22 mouse cellular contexts compared by ENCODE assay signal in genomic region chr7:140835758-140836087, GRCm38 (mm10). TPM values are rescaled to one million over a fixed set of nuclear protein-coding genes. Genes with fewer than 3 reads are reported as not detected.
DNase-seq lines count a peak whose midpoint lies in the region; ATAC-seq and TF ChIP-seq lines count a peak whose summit lies in the region.
"Had no signal": no experiment of that assay in that cellular context is flagged by ENCODE, and none has a peak within 500 bp of the region (broad histone marks: within the 10 kb centered on the region; RNA-seq: fewer than 3 reads in every experiment).

No protein-coding gene starts in this region.

- H3K4me3 ChIP-seq in left cerebral cortex, adult 2 months = no peak overlapping the region
- peak overlapping the region; percentile 77 for H3K4me3 ChIP-seq in E14TG2a.4 (replicated peaks; ENCODE audit: low read length)
- H3K4me3 ChIP-seq in ES-E14 (ENCODE audit: insufficient read depth in 1 of 2, low read depth in 1 of 2, low read length in 2 of 2, poor library complexity in 1 of 2, severe bottlenecking in 1 of 2) = peak overlapping the region; percentile 58 to 72
- H3K4me3 ChIP-seq in liver, embryonic 15.5 days (replicated peaks) = peak overlapping the region; percentile 24
- H3K4me3 ChIP-seq: heart, embryonic 12.5 days; midbrain, embryonic 15.5 days; neural tube, embryonic 12.5 days had no signal

- intact Hi-C loops in left cerebral cortex, adult 2 months (cut with DNase I) = no loop called here
- intact Hi-C loops in left cerebral cortex, postnatal 25 days (cut with DNase I) = no loop called here

- in situ Hi-C loops in ES-E14 (cut with MboI; ENCODE audit: low sequenced_read_pairs in 2 of 2, unreplicated experiment in 2 of 2) = loop anchor here in 1 of 2 experiments (25.0 kb wide), 1 partner anchor 227 kb away; the partner anchor contains the start of gene B4galnt4

- peaks cover 3% of the 10 kb centered on the region; the same call in 1 of the 2 replicates for H3K27me3 ChIP-seq in E14TG2a.4 (ENCODE audit: insufficient read depth, low read length)
- peaks cover 28% of the 10 kb centered on the region; the same call in 1 of the 2 replicates for H3K27me3 ChIP-seq in liver, embryonic 15.5 days
- H3K27me3 ChIP-seq: neural tube, embryonic 12.5 days had no signal

- H3K27ac ChIP-seq in left cerebral cortex, adult 2 months = peak overlapping the region; percentile 77
- no peak overlapping the region for H3K27ac ChIP-seq in ES-E14 (ENCODE audit: insufficient read depth, low read depth, low read length, poor library complexity, severe bottlenecking)
- no peak overlapping the region; the same call in 1 of the 2 replicates for H3K27ac ChIP-seq in liver, embryonic 15.5 days (replicated peaks)
- H3K27ac ChIP-seq: midbrain, embryonic 15.5 days; neural tube, embryonic 12.5 days had no signal

- H3K9me3 ChIP-seq in E14TG2a.4 (ENCODE audit: low read length) (no peaks in the 10 kb centered on the region), ES-E14 (ENCODE audit: control insufficient read depth, insufficient read depth, low read depth, low read length) (no peaks in the 10 kb centered on the region)
- H3K9me3 ChIP-seq in liver, embryonic 15.5 days (replicated peaks) = no peaks in the 10 kb centered on the region
- H3K9me3 ChIP-seq: heart, embryonic 12.5 days; midbrain, embryonic 15.5 days; neural tube, embryonic 12.5 days had no signal

- WGBS in liver, embryonic 15.5 days (ENCODE audit: insufficient replicate concordance) = 60% methylated on average over 2 of the region's 2 CpGs

- TF ChIP-seq CTCF in left cerebral cortex, adult 2 months (IDR thresholded peaks at IDR 0.05) = no peak
- no peak for TF ChIP-seq CTCF in E14TG2a.4 (conservative IDR thresholded peaks at IDR 0.05; ENCODE audit: low read length)

- H3K9ac ChIP-seq in ES-E14 (ENCODE audit: insufficient read depth, low read depth, low read length, poor library complexity, severe bottlenecking) = peak overlapping the region; percentile 56
- no peak overlapping the region for H3K9ac ChIP-seq in liver, embryonic 15.5 days
- H3K9ac ChIP-seq: forebrain, postnatal 0 days; heart, embryonic 12.5 days; midbrain, embryonic 15.5 days; neural tube, embryonic 12.5 days had no signal

- ATAC-seq in liver, embryonic 15.5 days (ENCODE audit: insufficient read depth) = peak; percentile 16; the same call in 1 of the 2 replicates
- no peak for ATAC-seq in cerebellum, adult (ENCODE audit: insufficient number of reproducible peaks, low FRiP score, low TSS enrichment)
- ATAC-seq: midbrain, embryonic 15.5 days had no signal

- peaks cover 59% of the 10 kb centered on the region for H3K4me1 ChIP-seq in E14TG2a.4 (replicated peaks; ENCODE audit: low read depth, low read length)
- H3K4me1 ChIP-seq in ES-E14 (ENCODE audit: control insufficient read depth in 2 of 2, insufficient read depth in 2 of 2, low read length in 2 of 2, poor library complexity in 1 of 2) = peaks cover 0 to 8% of the 10 kb centered on the region in 2 experiments; a peak in 2 of 4 replicates
- 0 out of 2 replicates have a peak, but pooled peaks cover 7% of the 10 kb centered on the region for H3K4me1 ChIP-seq in liver, embryonic 15.5 days (replicated peaks)
- H3K4me1 ChIP-seq: heart, embryonic 12.5 days; midbrain, embryonic 15.5 days; neural tube, embryonic 12.5 days had no signal

- peak overlapping the region; percentile 50 for H3K4me2 ChIP-seq in liver, embryonic 15.5 days
- H3K4me2 ChIP-seq: heart, embryonic 12.5 days; midbrain, embryonic 15.5 days; neural tube, embryonic 12.5 days had no signal

- H3K36me3 ChIP-seq in E14TG2a.4 (ENCODE audit: insufficient read depth, low read length) = peaks cover 23% of the 10 kb centered on the region
- H3K36me3 ChIP-seq in ES-E14 (ENCODE audit: control insufficient read depth, insufficient read depth, low read length, poor library complexity, severe bottlenecking) = peaks cover 4% of the 10 kb centered on the region; the same call in 1 of the 2 replicates
- H3K36me3 ChIP-seq in liver, embryonic 15.5 days (replicated peaks) = no peaks in the 10 kb centered on the region
- H3K36me3 ChIP-seq: heart, embryonic 12.5 days; midbrain, embryonic 15.5 days; neural tube, embryonic 12.5 days had no signal

- DNase-seq in left cerebral cortex, adult 2 months (ENCODE audit: extremely low spot score in 1 of 2, low spot score in 2 of 2) = no peak
- DNase-seq in left cerebral cortex, postnatal 25 days (ENCODE audit: low spot score in 2 of 2) = no peak
- DNase-seq in ES-E14 (ENCODE audit: low read depth, low spot score) = no peak
- DNase-seq in frontal cortex, postnatal 36 days (ENCODE audit: low spot score in 2 of 2) = no peak
- no peak for DNase-seq in adrenal gland, adult 18-20 months (ENCODE audit: low spot score in 2 of 2)
- DNase-seq: cerebellum, adult 8-10 months; gastrocnemius, postnatal 25 days; kidney, postnatal 10 days; thymus, postnatal 14 days had no signal

TF ChIP-seq in ES-E14, 5 proteins besides CTCF, POLR2A, EP300 and RAD21:
- no peak for TF ChIP-seq ZNF384 (IDR thresholded peaks at IDR 0.05; ENCODE audit: low read depth, low read length)
- TF ChIP-seq ZC3H11A (IDR thresholded peaks at IDR 0.05; ENCODE audit: borderline replicate concordance, low read depth, low read length) = no peak
- no peak for TF ChIP-seq HCFC1 (IDR thresholded peaks at IDR 0.05; ENCODE audit: borderline replicate concordance, insufficient read depth, low read length)
- no peak for TF ChIP-seq MAFK (IDR thresholded peaks at IDR 0.05; ENCODE audit: insufficient read depth, low read depth, low read length)
- TF ChIP-seq CHD2 (IDR thresholded peaks at IDR 0.05; ENCODE audit: low read depth, low read length) = no peak

RNA-seq across cellular contexts. Expression of gene Urah, which starts 0.9 kb away (rescaled TPM):
- total RNA-seq in left cerebral cortex, adult 2 months (2021) = 1 to 10 TPM; 3.9 to 5.9 TPM
- total RNA-seq in left cerebral cortex, postnatal 25 days (2021) = 1 to 10 TPM; 2.7 to 4.1 TPM
- 19.5 and 32.1 TPM in 2 replicates for total RNA-seq in ES-E14 (2012; rRNA removed)
- polyA plus RNA-seq in liver, embryonic 15.5 days (2015; fragmentation: Nextera tagmentation; extraction: Ambion mirVana) = 24.7 and 26.8 TPM in 2 replicates
- 1 to 10 TPM in 1 of 2 experiments, under 1 TPM in 1; 0.76 to 1.1 TPM for total RNA-seq in adrenal gland, adult 18-20 months (2021)
- total RNA-seq: forebrain, postnatal 0 days; gastrocnemius, postnatal 25 days; hematopoietic stem cell, adult 5-6 weeks; megakaryocyte, adult 5-6 weeks had no signal
- polyA plus RNA-seq: midbrain, embryonic 15.5 days; neural tube, embryonic 12.5 days had no signal

RNA-seq across cellular contexts. Expression of gene Scgb1c1, which starts 9.6 kb away (rescaled TPM):
- total RNA-seq in left cerebral cortex, adult 2 months (2021) = not detected
- not detected for total RNA-seq in left cerebral cortex, postnatal 25 days (2021)
- not detected in 2 replicates for total RNA-seq in ES-E14 (2012; rRNA removed)
- not detected in 2 replicates for polyA plus RNA-seq in liver, embryonic 15.5 days (2015; fragmentation: Nextera tagmentation; extraction: Ambion mirVana)
- not detected for total RNA-seq in adrenal gland, adult 18-20 months (2021)
- total RNA-seq: adrenal gland, postnatal 14 days; forebrain, postnatal 0 days; gastrocnemius, postnatal 25 days; hematopoietic stem cell, adult 5-6 weeks; layer of hippocampus, postnatal 10 days; left cerebral cortex, postnatal 36 days; megakaryocyte, adult 5-6 weeks had no signal
- polyA plus RNA-seq: cortical plate, adult 2 months; forebrain, postnatal 0 days; heart, embryonic 12.5 days; midbrain, embryonic 15.5 days; neural tube, embryonic 12.5 days had no signal

RNA-seq across cellular contexts. Expression of gene Odf3, which starts 11.9 kb away (rescaled TPM):
- not detected for total RNA-seq in left cerebral cortex, adult 2 months (2021)
- not detected for total RNA-seq in left cerebral cortex, postnatal 25 days (2021)
- total RNA-seq in ES-E14 (2012; rRNA removed) = 0.16 TPM in 1 of 2 replicates, not detected in the other
- polyA plus RNA-seq in liver, embryonic 15.5 days (2015; fragmentation: Nextera tagmentation; extraction: Ambion mirVana) = not detected in 2 replicates
- total RNA-seq in adrenal gland, adult 18-20 months (2021) = under 1 TPM; 0.26 to 0.40 TPM
- total RNA-seq: adrenal gland, postnatal 14 days; forebrain, postnatal 0 days; gastrocnemius, postnatal 25 days; hematopoietic stem cell, adult 5-6 weeks; layer of hippocampus, postnatal 10 days; left cerebral cortex, postnatal 36 days; megakaryocyte, adult 5-6 weeks had no signal
- polyA plus RNA-seq: heart, embryonic 12.5 days; midbrain, embryonic 15.5 days; neural tube, embryonic 12.5 days had no signal

RNA-seq across cellular contexts. Expression of gene Zfp941, which starts 13.7 kb away (rescaled TPM):
- total RNA-seq in left cerebral cortex, adult 2 months (2021) = 10 to 100 TPM; 29.1 to 31.2 TPM
- 10 to 100 TPM; 23.6 to 24.7 TPM for total RNA-seq in left cerebral cortex, postnatal 25 days (2021)
- total RNA-seq in ES-E14 (2012; rRNA removed) = 12.0 and 13.6 TPM in 2 replicates
- polyA plus RNA-seq in liver, embryonic 15.5 days (2015; fragmentation: Nextera tagmentation; extraction: Ambion mirVana) = 0.18 and 0.20 TPM in 2 replicates
- total RNA-seq in adrenal gland, adult 18-20 months (2021) = 1 to 10 TPM; 2.0 to 2.8 TPM
- total RNA-seq: gastrocnemius, postnatal 25 days had no signal

RNA-seq across cellular contexts. Expression of gene Gm45785, which starts 20.4 kb away (rescaled TPM):
- total RNA-seq in left cerebral cortex, adult 2 months (2021) = 1 to 10 TPM; 1.5 to 2.6 TPM
- total RNA-seq in left cerebral cortex, postnatal 25 days (2021) = 1 to 10 TPM; 1.2 to 1.8 TPM
- total RNA-seq in ES-E14 (2012; rRNA removed) = 0.89 and 1.6 TPM in 2 replicates
- not detected in 2 replicates for polyA plus RNA-seq in liver, embryonic 15.5 days (2015; fragmentation: Nextera tagmentation; extraction: Ambion mirVana)
- under 1 TPM; 0.36 to 0.61 TPM for total RNA-seq in adrenal gland, adult 18-20 months (2021)
- total RNA-seq: gastrocnemius, postnatal 25 days; megakaryocyte, adult 5-6 weeks had no signal
- polyA plus RNA-seq: forebrain, postnatal 0 days; heart, embryonic 12.5 days; neural tube, embryonic 12.5 days had no signal
